8 mouse cellular contexts compared by ENCODE assay signal in the genomic region with DNA sequence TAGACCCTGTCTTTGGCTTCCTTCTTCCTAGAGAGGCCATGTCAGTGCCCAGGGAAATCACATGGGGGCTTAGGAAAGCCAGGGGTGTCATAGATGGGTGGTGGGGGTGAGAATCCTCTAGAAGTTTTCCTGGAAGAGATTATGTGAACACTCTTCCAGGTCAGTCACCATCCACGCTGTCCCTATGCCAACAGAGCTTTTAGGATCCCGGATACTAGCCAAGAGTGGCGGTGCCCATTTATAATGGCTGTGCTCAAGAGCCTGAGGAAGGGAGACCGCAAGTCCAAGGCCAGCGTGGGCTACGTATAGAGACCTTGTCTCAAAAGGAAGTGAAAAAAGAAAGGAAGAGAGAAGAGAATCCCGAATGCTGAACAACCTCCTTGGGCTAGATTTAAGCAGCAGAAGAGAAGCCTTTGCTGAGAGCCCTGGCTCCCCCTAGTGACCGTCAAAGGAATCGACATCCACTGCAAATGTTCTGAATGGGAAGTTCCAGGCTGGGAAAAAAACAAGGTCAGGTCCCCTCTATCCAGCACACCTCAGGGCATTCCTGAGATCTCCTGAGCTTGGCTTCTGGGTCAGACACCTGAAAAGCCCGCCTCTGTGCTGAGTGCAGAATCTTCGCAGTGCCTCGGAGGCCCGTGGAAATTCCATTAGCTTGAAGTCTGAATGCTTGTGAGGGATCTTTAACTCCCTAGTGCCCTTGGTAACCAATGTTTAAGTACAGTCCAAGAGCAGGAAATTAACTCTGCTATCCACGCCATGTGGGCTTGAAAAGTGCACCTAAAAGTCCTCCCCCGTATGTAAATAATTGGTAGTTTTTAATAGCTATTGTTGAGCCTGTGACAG. TPM values are rescaled to one million over a fixed set of nuclear protein-coding genes. Genes with fewer than 3 reads are reported as not detected.
A peak's percentile ranks its signal among the peaks of the same experiment; 100 is the strongest.
DNase-seq lines count a peak whose midpoint lies in the region; ATAC-seq and TF ChIP-seq lines count a peak whose summit lies in the region.

No protein-coding gene starts in this region.

- H3K4me2 ChIP-seq in heart, embryonic 15.5 days, result 0 out of 2 replicates have a peak overlapping the region, but pooled peaks have one; percentile 26
- H3K4me2 ChIP-seq in liver, embryonic 14.5 days (ENCODE audit: low read depth), result no peak overlapping the region
- H3K4me2 ChIP-seq in neural tube, embryonic 15.5 days, result peak overlapping the region; percentile 40

- 0 out of 2 replicates have a peak, but pooled peaks cover 4% of the 10 kb centered on the region for H3K27me3 ChIP-seq in heart, embryonic 15.5 days
- H3K27me3 ChIP-seq in liver, embryonic 14.5 days (ENCODE audit: control insufficient read depth, insufficient read depth, low read length), result no peaks in the 10 kb centered on the region
- no peaks in the 10 kb centered on the region; the same call in 1 of the 2 replicates for H3K27me3 ChIP-seq in neural tube, embryonic 15.5 days (replicated peaks)

- no peaks in the 10 kb centered on the region for H3K4me1 ChIP-seq in heart, embryonic 15.5 days (replicated peaks)
- no peaks in the 10 kb centered on the region for H3K4me1 ChIP-seq in liver, embryonic 14.5 days (replicated peaks; ENCODE audit: control insufficient read depth in 2 of 2, insufficient read depth in 2 of 2, low read length in 1 of 2)
- peaks cover 14% of the 10 kb centered on the region for H3K4me1 ChIP-seq in neural tube, embryonic 15.5 days

- H3K9ac ChIP-seq in heart, embryonic 15.5 days, result no peak overlapping the region
- H3K9ac ChIP-seq in liver, embryonic 14.5 days (replicated peaks), result no peak overlapping the region
- no peak overlapping the region for H3K9ac ChIP-seq in neural tube, embryonic 15.5 days (replicated peaks)

- ATAC-seq in heart, embryonic 15.5 days (replicated peaks; ENCODE audit: insufficient number of reproducible peaks, insufficient read depth, low FRiP score, low read depth), result peak; percentile 43; the same call in 1 of the 2 replicates
- no peak for ATAC-seq in liver, embryonic 14.5 days (ENCODE audit: insufficient read depth)
- ATAC-seq in neural tube, embryonic 15.5 days (ENCODE audit: low FRiP score), result peak; percentile 54

- DNase-seq in A20 (ENCODE audit: low read depth, low spot score), result peak; percentile 41
- peak; percentile 48 to 83 for DNase-seq in adrenal gland, adult (ENCODE audit: inconsistent age in 2 of 2, low spot score in 1 of 2)
- peak; percentile 87 for DNase-seq in embryo, embryonic 10.5 days (ENCODE audit: low spot score)
- peak; percentile 84 for DNase-seq in kidney, postnatal 10 days
- DNase-seq in liver, embryonic 14.5 days (ENCODE audit: low read depth in 3 of 3, low spot score in 3 of 3), result peak in 1 of 3 experiments; percentile 16
- peak; percentile 54 for DNase-seq in testis, postnatal 14 days (ENCODE audit: low spot score)

- TF ChIP-seq EP300 in liver, embryonic 14.5 days (IDR thresholded peaks at IDR 0.05; ENCODE audit: low read depth), result no peak

- H3K36me3 ChIP-seq in heart, embryonic 15.5 days, result no peaks in the 10 kb centered on the region
- no peaks in the 10 kb centered on the region for H3K36me3 ChIP-seq in liver, embryonic 14.5 days (replicated peaks; ENCODE audit: control insufficient read depth, insufficient read depth, low read depth)
- no peaks in the 10 kb centered on the region for H3K36me3 ChIP-seq in neural tube, embryonic 15.5 days

- H3K4me3 ChIP-seq in heart, embryonic 15.5 days, result no peak overlapping the region
- H3K4me3 ChIP-seq in liver, embryonic 14.5 days (ENCODE audit: insufficient read depth in 1 of 2, low read depth in 2 of 2, low read length in 2 of 2), result no peak overlapping the region
- H3K4me3 ChIP-seq in neural tube, embryonic 15.5 days (replicated peaks), result no peak overlapping the region

- H3K9me3 ChIP-seq in heart, embryonic 15.5 days (replicated peaks), result no peaks in the 10 kb centered on the region
- no peaks in the 10 kb centered on the region for H3K9me3 ChIP-seq in liver, embryonic 14.5 days (ENCODE audit: control insufficient read depth, low read length)
- H3K9me3 ChIP-seq in neural tube, embryonic 15.5 days (replicated peaks), result no peaks in the 10 kb centered on the region

- 29% methylated on average over 15 of the region's 15 CpGs for WGBS in heart, embryonic 15.5 days
- 28% methylated on average over 15 of the region's 15 CpGs for WGBS in liver, embryonic 14.5 days (ENCODE audit: insufficient replicate concordance)
- WGBS in neural tube, embryonic 15.5 days, result 30% methylated on average over 15 of the region's 15 CpGs

- TF ChIP-seq CTCF in liver, embryonic 14.5 days (IDR thresholded peaks at IDR 0.05; ENCODE audit: low read depth), result peak; percentile 83

- no peak overlapping the region for H3K27ac ChIP-seq in heart, embryonic 15.5 days
- no peak overlapping the region for H3K27ac ChIP-seq in liver, embryonic 14.5 days
- H3K27ac ChIP-seq in neural tube, embryonic 15.5 days (replicated peaks), result no peak overlapping the region

RNA-seq across cellular contexts. Expression of gene Cdh5, which starts 50.5 kb away (rescaled TPM):
- polyA plus RNA-seq in heart, embryonic 15.5 days (2015; fragmentation: Nextera tagmentation; extraction: Ambion mirVana), result 45.9 and 54.5 TPM in 2 replicates
- polyA plus RNA-seq in liver, embryonic 14.5 days (2012; rRNA removed), result 11.3 and 11.6 TPM in 2 replicates
- polyA plus RNA-seq in liver, embryonic 14.5 days (2014; fragmentation: Nextera tagmentation; extraction: Ambion mirVana), result 7.3 and 8.5 TPM in 2 replicates
- polyA plus RNA-seq in neural tube, embryonic 15.5 days (2015; fragmentation: Nextera tagmentation; extraction: Ambion mirVana), result 12.5 and 17.7 TPM in 2 replicates
